Mouse (Mus musculus) forelimb bud, embryonic 11.5 days (tissue): ENCODE data around the gene Cdk5.

Experiments used
- DNase-seq: peaks from one replicate; pipeline ENCODE4 v3.0.0-alpha.2; 2012; ENCODE audit warnings: low read depth, low spot score

Gene Cdk5

GRCm38 (mm10) chr5:24374666-24375328, 48.5 kb downstream of the Cdk5 start:
- DNase-seq = no peak

GRCm38 (mm10) chr5:24374216-24374615, 49.1 kb downstream of the Cdk5 start:
- DNase-seq = no peak

GRCm38 (mm10) chr5:24373807-24374206, 49.5 kb downstream of the Cdk5 start:
- no peak for DNase-seq

GRCm38 (mm10) chr5:24369767-24370166, 53.6 kb downstream of the Cdk5 start:
- no peak for DNase-seq
